Mouse (Mus musculus) ES-Bruce4 (cell line): Measurements from ENCODE around the gene Edf1.

Source experiments
- CTCF ChIP-seq: IDR thresholded peaks from one replicate; pipeline ENCODE4 v1.8.1; 2011; ENCODE audit warnings: low read depth, low read length
- EP300 ChIP-seq: IDR thresholded peaks from 2 replicates; pipeline ENCODE4 v1.6.1; 2011; ENCODE audit warnings: low read depth, low read length; ENCODE audit not compliant: insufficient read depth
- POLR2A ChIP-seq: IDR thresholded peaks from one replicate; pipeline ENCODE4 v1.8.1; 2011; ENCODE audit warnings: low read length; ENCODE audit not compliant: insufficient read depth

GRCm38 (mm10) chr2:25560551-25560950 lies 2.9 kb downstream of the Edf1 start:
- TF ChIP-seq CTCF: no peak
- no peak for TF ChIP-seq POLR2A
- TF ChIP-seq EP300: no peak
